Mouse (Mus musculus) spleen, adult 2 months (tissue): ENCODE measurements around the gene Frs2.

Experiments used
- CTCF ChIP-seq: fragments of 200-500 bp; IDR thresholded peaks from 2 replicates; pipeline ENCODE4 v1.5.1; 2011; ENCODE audit warnings: mild to moderate bottlenecking, inconsistent platforms; ENCODE audit not compliant: insufficient read depth, insufficient read length, insufficient replicate concordance; ENCODE audit errors: extremely low read depth
- POLR2A ChIP-seq: fragments of 200-500 bp; IDR thresholded peaks from 2 replicates; pipeline ENCODE4 v1.6.1; 2011; ENCODE audit warnings: low read depth, low read length, inconsistent platforms

DNA sequence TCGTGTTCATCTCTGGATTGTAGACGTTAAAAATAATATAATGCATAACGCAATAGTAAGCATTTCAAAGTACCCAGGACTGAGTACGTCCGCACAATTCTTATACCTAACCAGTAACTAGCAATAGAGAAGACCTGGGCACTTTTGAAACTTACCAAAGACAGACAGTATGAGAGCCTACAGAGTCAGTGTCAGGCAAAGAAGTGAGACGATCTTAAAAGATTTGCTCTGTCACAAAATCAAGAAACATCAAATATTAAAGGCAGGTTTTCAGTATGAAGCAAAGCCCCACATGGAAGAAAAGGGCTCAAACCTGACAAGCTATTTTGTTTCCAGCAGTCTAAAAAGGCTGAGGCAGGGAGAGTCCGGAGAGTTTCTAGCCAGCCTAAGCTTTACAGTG is 907 bp upstream of the Frs2 start:
- no peak for TF ChIP-seq CTCF
- TF ChIP-seq POLR2A: no peak
